Mouse (Mus musculus): ENCODE data around the gene Tbl3. TPM values are rescaled to one million over a fixed set of nuclear protein-coding genes. Genes with fewer than 3 reads are reported as not detected.

The Tbl3 gene
- polyA plus RNA-seq, 1 experiment from 2014 or later: 35.0 TPM

DNA sequence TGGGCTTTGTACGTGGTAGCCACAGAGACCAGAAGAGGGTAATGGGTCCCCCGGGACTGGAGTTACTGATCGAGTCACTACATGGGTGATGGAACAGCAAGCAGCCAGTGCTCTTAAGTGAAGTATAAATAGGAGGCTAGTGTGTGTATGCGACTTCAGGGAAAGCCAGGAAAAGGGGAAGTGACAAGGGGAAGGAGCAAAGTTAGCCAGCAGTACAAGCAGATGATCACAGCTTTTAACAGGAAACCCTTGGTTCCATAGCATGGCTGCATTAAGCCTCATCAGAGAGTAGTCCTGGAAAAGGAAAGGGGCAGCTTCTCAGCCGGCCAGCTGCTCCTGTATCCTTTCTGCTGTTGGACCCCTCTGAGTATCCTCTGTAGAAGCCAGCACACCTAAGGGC is 15.1 kb downstream of the Tbl3 start:
- Histone ChIP-seq H3K9me3 (replicated peaks) (no peaks in the 10 kb centered on the region), H3K4me2 (no peak overlapping the region), H3K27ac (replicated peaks) (no peak overlapping the region), H3K27me3 (peaks cover 52% of the 10 kb centered on the region), H3K9ac (no peak overlapping the region), H3K4me1 (replicated peaks) (peaks cover 43% of the 10 kb centered on the region), H3K36me3 (replicated peaks) (peaks cover 16% of the 10 kb centered on the region), H3K4me3 (replicated peaks) (no peak overlapping the region)
- ATAC-seq (ENCODE audit: insufficient read depth): no peak
- 52% methylated on average over 5 of the region's 5 CpGs for WGBS (ENCODE audit: insufficient replicate concordance)

DNA sequence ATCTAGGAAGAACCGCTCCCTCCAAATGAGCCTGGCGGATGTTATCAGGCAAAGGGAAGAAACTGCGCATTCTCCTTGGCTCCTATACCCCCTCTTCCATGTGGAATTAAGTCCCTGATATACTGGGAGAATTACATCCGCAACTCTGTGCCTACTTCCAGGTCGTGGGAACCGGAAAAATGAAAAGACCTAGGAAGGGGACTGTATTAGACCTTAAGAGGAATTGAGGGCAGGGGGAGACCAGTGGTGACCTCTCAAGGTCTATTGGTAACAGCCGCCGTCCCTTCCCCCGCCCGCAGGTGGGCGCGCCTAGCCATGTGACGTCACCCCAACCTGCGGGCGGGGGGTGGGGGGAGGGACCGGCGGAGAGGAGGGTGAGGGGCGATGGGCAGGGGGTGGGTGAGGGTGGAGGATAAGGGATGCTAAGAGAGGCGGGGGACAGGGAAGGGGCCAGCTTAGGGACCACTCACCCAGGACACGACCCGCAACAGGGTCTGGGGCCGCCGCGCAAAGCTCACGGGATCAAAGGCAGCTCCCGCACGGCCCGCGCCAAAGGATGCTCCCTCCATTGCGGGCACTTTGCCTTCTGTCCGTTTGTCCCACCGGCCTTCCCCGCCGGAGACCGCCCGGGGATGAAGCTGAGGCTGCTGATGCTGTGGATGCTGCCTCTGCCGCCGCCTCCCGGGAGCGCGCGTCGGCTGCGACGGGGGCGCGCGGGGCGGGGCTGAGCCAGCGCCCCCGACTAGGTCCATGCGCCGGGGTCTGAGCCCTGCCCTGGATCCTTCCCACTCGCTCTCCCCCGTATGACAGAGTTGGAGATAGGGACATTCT is 18.0 kb downstream of the Tbl3 start, which contains the start of gene Syngr3:
TSS of gene Syngr3 (minus strand) at position 705 of the 831 bp plus-strand sequence.
- peaks cover 31% of the 10 kb centered on the region for H3K4me1 ChIP-seq (replicated peaks)
- 2% methylated on average over 55 of the region's 55 CpGs for WGBS (ENCODE audit: insufficient replicate concordance)
- peaks cover 16% of the 10 kb centered on the region for H3K36me3 ChIP-seq (replicated peaks)
- H3K9ac ChIP-seq: no peak within 1 kb of the TSS
- no peak within 1 kb of the TSS for H3K27ac ChIP-seq (replicated peaks)
- peak within 1 kb of the TSS; percentile 54 for H3K4me2 ChIP-seq
- peaks cover 59% of the 10 kb centered on the region for H3K27me3 ChIP-seq
- ATAC-seq (ENCODE audit: insufficient read depth): no peak
- peak within 1 kb of the TSS; percentile 37 for H3K4me3 ChIP-seq (replicated peaks)
- H3K9me3 ChIP-seq (replicated peaks): no peaks in the 10 kb centered on the region

DNA sequence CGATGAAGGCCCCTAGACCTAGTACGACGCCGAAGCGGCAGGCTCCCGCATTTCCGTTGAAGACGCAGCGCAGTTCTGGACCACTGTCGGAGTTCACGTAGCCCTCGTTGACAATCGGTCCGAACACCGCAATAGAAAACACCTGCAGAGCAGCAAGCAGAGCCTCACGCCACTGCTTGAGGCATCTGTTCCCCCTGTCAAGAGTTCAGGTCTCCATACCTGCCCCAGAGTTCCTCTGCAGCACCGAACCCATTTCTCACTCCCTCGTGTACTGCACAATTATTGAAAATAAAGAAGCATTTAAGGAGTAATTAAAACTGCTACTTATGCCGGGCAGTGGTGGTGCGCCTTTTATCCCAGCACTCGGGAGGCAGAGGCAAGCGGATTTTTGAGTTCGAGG is 19.9 kb downstream of the Tbl3 start:
- H3K4me3 ChIP-seq (replicated peaks): peak overlapping the region; percentile 54
- peak overlapping the region; percentile 75 for H3K4me2 ChIP-seq
- H3K27me3 ChIP-seq: peaks cover 59% of the 10 kb centered on the region
- H3K4me1 ChIP-seq (replicated peaks): peaks cover 30% of the 10 kb centered on the region
- WGBS (ENCODE audit: insufficient replicate concordance): 18% methylated on average over 23 of the region's 23 CpGs
- H3K27ac ChIP-seq (replicated peaks): no peak overlapping the region
- H3K9me3 ChIP-seq (replicated peaks): no peaks in the 10 kb centered on the region
- H3K9ac ChIP-seq: peak overlapping the region; percentile 37
- no peak for ATAC-seq (ENCODE audit: insufficient read depth)
- H3K36me3 ChIP-seq (replicated peaks): 0 out of 2 replicates have a peak, but pooled peaks cover 2% of the 10 kb centered on the region

DNA sequence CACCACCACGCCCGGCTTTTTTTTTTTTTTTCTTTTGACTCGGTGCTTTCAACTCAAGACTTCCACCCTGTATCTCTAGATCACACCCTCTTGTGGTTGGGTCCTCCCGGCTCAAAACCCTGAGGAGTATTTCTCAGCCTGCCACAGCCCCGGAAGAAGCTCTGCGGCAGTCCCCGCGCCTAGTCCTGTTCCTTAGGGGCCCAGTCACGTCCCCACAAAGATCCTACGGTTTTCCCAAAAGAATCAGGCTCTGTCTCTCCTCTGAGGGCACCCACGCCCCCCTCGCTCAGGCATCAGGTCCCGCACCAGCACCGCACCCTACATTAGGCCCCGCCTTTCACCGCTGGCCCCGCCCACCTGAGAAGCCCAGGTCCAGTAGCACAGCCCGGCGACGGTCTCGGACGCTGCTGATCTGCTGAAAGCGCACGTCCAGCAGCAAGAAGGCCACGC is 20.3 kb downstream of the Tbl3 start:
- no peak overlapping the region for H3K27ac ChIP-seq (replicated peaks)
- H3K4me3 ChIP-seq (replicated peaks): peak overlapping the region; percentile 54
- no peaks in the 10 kb centered on the region for H3K36me3 ChIP-seq (replicated peaks)
- under 1% methylated on average over 25 of the region's 25 CpGs for WGBS (ENCODE audit: insufficient replicate concordance)
- no peaks in the 10 kb centered on the region for H3K9me3 ChIP-seq (replicated peaks)
- peak overlapping the region; percentile 37 for H3K9ac ChIP-seq
- H3K4me1 ChIP-seq (replicated peaks): peaks cover 30% of the 10 kb centered on the region
- ATAC-seq (ENCODE audit: insufficient read depth): peak; percentile 55
- H3K27me3 ChIP-seq: peaks cover 58% of the 10 kb centered on the region
- H3K4me2 ChIP-seq: peak overlapping the region; percentile 75

DNA sequence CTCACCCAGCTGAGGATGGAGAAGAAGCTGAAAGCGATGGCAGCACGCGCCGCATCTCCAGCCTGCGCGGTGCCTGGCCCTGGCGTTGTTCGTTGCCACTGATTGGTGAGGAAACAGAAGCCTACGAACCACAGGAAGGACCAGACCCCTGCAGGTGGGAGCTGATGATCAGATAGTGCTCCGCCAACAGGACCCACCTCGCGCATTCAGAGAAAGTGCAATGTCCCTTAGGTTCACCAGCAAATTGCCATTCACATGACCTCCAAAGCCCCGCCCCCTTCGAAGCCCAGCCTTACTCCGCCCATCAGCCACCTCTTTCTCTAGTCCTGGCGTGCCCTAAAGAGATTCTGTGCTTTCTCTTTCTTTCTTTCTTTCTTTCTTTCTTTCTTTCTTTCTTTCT is 20.9 kb downstream of the Tbl3 start:
- Histone ChIP-seq H3K9me3 (replicated peaks) (no peaks in the 10 kb centered on the region), H3K4me3 (replicated peaks) (peak overlapping the region; percentile 29; the same call in 1 of the 2 replicates), H3K27ac (replicated peaks) (no peak overlapping the region), H3K4me1 (replicated peaks) (peaks cover 30% of the 10 kb centered on the region), H3K4me2 (peak overlapping the region; percentile 49), H3K36me3 (replicated peaks) (peaks cover 2% of the 10 kb centered on the region), H3K9ac (no peak overlapping the region), H3K27me3 (peaks cover 51% of the 10 kb centered on the region)
- 38% methylated on average over 16 of the region's 16 CpGs for WGBS (ENCODE audit: insufficient replicate concordance)
- ATAC-seq (ENCODE audit: insufficient read depth): 0 out of 2 replicates have a peak, but pooled peaks have one; percentile 45

DNA sequence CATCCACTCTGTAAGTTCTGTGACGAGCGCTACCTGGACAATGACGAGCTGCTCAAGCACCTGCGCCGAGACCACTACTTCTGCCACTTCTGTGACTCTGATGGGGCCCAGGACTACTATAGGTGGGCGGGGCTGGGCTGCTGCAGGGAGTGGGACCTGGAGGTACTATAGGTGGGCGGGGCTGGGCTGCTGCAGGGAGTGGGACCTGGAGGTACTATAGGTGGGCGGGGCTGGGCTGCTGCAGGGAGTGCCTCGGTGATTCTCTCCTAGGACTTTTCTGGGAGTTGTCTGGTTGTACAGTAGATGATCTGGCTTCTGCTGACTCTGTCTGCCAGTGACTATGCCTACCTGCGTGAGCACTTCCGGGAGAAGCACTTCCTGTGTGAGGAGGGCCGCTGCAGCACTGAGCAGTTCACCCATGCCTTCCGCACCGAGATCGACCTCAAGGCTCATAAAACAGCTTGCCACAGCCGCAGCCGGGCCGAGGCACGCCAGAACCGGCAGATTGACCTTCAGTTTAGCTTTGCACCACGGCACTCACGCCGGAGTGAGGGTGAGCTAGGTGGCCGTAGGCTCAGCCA is 29.9 kb downstream of the Tbl3 start:
- Histone ChIP-seq H3K27ac (replicated peaks) (no peak overlapping the region), H3K36me3 (replicated peaks) (peaks cover 58% of the 10 kb centered on the region), H3K9ac (no peak overlapping the region), H3K4me1 (replicated peaks) (peaks cover 40% of the 10 kb centered on the region), H3K9me3 (replicated peaks) (no peaks in the 10 kb centered on the region), H3K4me2 (no peak overlapping the region), H3K27me3 (no peaks in the 10 kb centered on the region), H3K4me3 (replicated peaks) (no peak overlapping the region)
- no peak for ATAC-seq (ENCODE audit: insufficient read depth)
- WGBS (ENCODE audit: insufficient replicate concordance): 78% methylated on average over 24 of the region's 24 CpGs

DNA sequence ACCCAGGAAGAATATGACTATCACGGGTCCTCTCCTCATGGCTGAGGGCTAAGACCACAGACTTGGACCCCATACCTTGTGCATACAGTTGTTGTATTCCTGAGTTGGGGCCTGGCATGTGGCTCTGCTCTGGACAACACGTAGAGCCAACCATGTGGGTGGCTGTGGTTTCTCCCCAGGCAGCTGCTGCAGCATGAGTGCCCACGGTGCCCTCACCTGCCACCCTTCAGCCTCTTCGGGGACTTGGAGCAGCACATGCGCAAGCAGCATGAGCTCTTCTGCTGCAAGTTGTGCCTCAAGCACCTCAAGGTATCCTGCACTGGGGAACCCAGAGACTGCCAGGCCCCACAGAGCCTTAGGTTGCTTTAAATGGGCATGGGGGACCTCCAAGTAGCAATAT is 30.6 kb downstream of the Tbl3 start:
- WGBS (ENCODE audit: insufficient replicate concordance): 86% methylated on average over 5 of the region's 5 CpGs
- Histone ChIP-seq H3K9me3 (replicated peaks) (no peaks in the 10 kb centered on the region), H3K4me2 (no peak overlapping the region), H3K27me3 (no peaks in the 10 kb centered on the region), H3K27ac (replicated peaks) (no peak overlapping the region), H3K4me1 (replicated peaks) (peaks cover 48% of the 10 kb centered on the region), H3K9ac (no peak overlapping the region), H3K4me3 (replicated peaks) (no peak overlapping the region), H3K36me3 (replicated peaks) (peaks cover 58% of the 10 kb centered on the region)
- ATAC-seq (ENCODE audit: insufficient read depth): no peak

DNA sequence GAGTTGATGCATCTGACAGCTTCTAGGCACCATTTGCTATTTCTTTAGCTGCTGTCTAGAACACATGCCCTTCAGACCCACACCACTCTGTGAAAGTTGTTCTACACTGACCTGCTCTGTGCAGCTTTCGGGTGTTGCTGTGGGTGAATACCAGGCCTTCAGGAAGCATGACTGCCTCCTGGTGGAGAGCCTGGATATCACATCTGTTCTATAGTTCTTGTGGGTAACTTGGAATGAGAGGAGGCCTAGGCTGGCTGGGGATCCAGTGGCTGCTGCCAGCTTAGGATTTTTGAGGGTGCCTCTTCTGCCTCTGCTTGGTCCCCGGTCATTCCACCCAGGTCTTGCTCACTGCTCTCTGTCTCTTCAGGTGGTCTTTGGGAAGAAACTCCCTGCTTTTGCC is 31.3 kb downstream of the Tbl3 start:
- peaks cover 53% of the 10 kb centered on the region for H3K36me3 ChIP-seq (replicated peaks)
- no peak for ATAC-seq (ENCODE audit: insufficient read depth)
- peaks cover 54% of the 10 kb centered on the region for H3K4me1 ChIP-seq (replicated peaks)
- WGBS (ENCODE audit: insufficient replicate concordance): 57% methylated on average over 2 of the region's 2 CpGs
- no peaks in the 10 kb centered on the region for H3K27me3 ChIP-seq
- no peak overlapping the region for H3K9ac ChIP-seq
- no peak overlapping the region for H3K4me2 ChIP-seq
- H3K9me3 ChIP-seq (replicated peaks): no peaks in the 10 kb centered on the region
- no peak overlapping the region for H3K4me3 ChIP-seq (replicated peaks)
- no peak overlapping the region for H3K27ac ChIP-seq (replicated peaks)

DNA sequence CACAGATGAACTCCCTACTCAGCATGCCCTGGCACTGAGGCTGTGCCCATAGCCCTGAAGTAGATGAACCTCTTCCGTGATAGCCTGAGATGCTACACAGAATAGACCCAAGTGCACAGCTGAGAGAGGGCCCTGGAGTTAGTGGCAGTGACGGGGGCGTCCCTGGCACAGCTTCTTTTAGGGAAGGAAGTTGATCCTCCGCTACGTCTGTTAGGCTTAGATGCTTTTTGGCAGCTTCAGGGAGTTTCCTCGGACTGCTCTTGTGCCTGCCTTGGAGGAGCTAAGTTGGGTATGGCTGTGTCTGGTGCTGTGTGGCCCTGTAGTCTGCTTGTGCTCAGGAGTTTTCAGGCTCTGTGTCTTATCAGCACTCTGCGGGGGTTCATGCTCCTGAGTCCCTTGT is 33.2 kb downstream of the Tbl3 start:
- Histone ChIP-seq H3K4me2 (no peak overlapping the region), H3K9ac (no peak overlapping the region), H3K36me3 (replicated peaks) (peaks cover 34% of the 10 kb centered on the region), H3K4me1 (replicated peaks) (peaks cover 68% of the 10 kb centered on the region), H3K4me3 (replicated peaks) (no peak overlapping the region), H3K27ac (replicated peaks) (peak overlapping the region; percentile 33; the same call in 1 of the 2 replicates), H3K9me3 (replicated peaks) (no peaks in the 10 kb centered on the region), H3K27me3 (no peaks in the 10 kb centered on the region)
- ATAC-seq (ENCODE audit: insufficient read depth): no peak
- 53% methylated on average over 7 of the region's 7 CpGs for WGBS (ENCODE audit: insufficient replicate concordance)

DNA sequence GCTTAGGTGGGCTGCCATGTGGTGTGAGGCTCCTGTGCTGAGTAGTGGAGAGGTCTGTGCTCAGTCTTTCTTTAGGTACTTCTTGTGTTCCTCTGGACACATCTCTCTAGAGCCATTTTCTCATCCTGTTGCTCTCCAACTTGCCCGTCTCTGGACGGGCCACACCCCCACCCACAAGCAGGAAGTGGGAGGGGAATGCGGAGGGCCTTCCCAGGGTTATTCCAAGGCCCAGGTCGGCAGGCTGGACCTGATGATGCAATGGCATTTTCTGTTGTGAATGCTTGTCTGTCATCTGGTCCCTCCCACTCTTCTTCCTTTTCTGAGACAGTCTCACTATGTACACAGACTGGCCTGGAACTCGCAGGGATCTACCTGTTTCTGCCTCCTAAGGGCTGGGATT is 35.3 kb downstream of the Tbl3 start:
- H3K36me3 ChIP-seq (replicated peaks): peaks cover 13% of the 10 kb centered on the region
- peak; percentile 20; the same call in 1 of the 2 replicates for ATAC-seq (ENCODE audit: insufficient read depth)
- H3K27me3 ChIP-seq: no peaks in the 10 kb centered on the region
- peaks cover 75% of the 10 kb centered on the region for H3K4me1 ChIP-seq (replicated peaks)
- no peak overlapping the region for H3K9ac ChIP-seq
- peak overlapping the region; percentile 9; the same call in 1 of the 2 replicates for H3K4me3 ChIP-seq (replicated peaks)
- peak overlapping the region; percentile 88 for H3K27ac ChIP-seq (replicated peaks)
- H3K4me2 ChIP-seq: peak overlapping the region; percentile 89
- WGBS (ENCODE audit: insufficient replicate concordance): 9% methylated on average over 5 of the region's 5 CpGs
- H3K9me3 ChIP-seq (replicated peaks): no peaks in the 10 kb centered on the region

DNA sequence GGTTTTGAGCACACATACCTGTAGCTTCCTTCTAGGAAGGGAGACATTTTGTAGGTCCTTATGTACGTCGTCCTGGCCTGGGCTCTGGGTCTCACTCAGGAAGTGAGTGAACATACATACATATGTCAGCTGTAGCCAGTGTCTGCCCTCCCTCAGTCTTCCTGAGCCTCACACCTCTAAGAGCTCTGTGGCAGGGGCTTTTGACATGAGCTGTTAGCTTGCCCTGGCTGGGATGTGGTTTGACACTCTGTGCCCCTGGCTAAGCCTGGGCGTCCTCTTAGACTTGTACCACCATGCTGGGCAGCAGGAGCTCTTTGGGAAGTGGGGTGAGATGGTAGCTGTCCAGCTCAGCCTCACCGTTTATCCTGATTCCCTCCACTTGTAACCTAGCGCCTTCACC is 36.1 kb downstream of the Tbl3 start:
- Histone ChIP-seq H3K4me1 (replicated peaks) (peaks cover 71% of the 10 kb centered on the region), H3K27ac (replicated peaks) (peak overlapping the region; percentile 88; the same call in 1 of the 2 replicates), H3K4me3 (replicated peaks) (peak overlapping the region; percentile 92), H3K27me3 (no peaks in the 10 kb centered on the region), H3K9me3 (replicated peaks) (no peaks in the 10 kb centered on the region), H3K36me3 (replicated peaks) (peaks cover 5% of the 10 kb centered on the region), H3K9ac (peak overlapping the region; percentile 94), H3K4me2 (peak overlapping the region; percentile 89)
- WGBS (ENCODE audit: insufficient replicate concordance): 41% methylated on average over 5 of the region's 5 CpGs
- no peak for ATAC-seq (ENCODE audit: insufficient read depth)

Data from liver, embryonic 15.5 days (tissue).